Mouse (Mus musculus) ES-Bruce4 (cell line): Measurements from ENCODE around the gene Pdik1l.

ENCODE experiments used
- CTCF ChIP-seq: IDR thresholded peaks from one replicate; pipeline ENCODE4 v1.8.1; 2011; ENCODE audit warnings: low read depth, low read length
- POLR2A ChIP-seq: IDR thresholded peaks from one replicate; pipeline ENCODE4 v1.8.1; 2011; ENCODE audit warnings: low read length; ENCODE audit not compliant: insufficient read depth

DNA sequence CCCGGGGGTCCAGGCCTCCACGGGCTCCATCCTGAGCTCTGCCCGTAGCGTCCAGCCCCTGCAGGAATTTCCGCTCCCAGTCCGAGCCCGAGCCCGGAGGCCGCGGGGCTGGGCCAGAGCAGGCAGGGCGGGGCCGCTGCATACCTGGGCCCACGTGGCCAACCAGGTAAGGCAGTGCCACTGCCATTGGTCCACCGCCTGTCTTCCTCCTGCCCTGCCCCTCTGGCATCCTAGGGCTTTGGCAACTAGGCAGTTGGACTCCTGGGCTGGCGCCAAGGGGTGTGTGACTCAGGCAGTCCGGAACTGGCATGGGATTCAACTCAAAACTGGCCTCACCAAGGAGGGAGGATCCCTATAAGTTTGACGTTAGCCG lies 49.4 kb downstream of the Pdik1l start, which contains the start of gene Cnksr1:
- no peak for TF ChIP-seq POLR2A
- no peak for TF ChIP-seq CTCF
